Mouse (Mus musculus): ENCODE data around the gene Gdf2.

The Gdf2 gene

GRCm38 (mm10) chr14:33940739-33941138 is at the start of gene Gdf2:
Gene Gdf2 (plus strand): TSS chr14:33941039.
- in situ Hi-C loops (cut with MseI, MboI): no loop called here

- in situ Hi-C loops (cut with MseI, MboI): no loop called here
These were observed 49.3 kb upstream of the Gdf2 start for GRCm38 (mm10) chr14:33891507-33891906.

- in situ Hi-C loops (cut with MseI, MboI): no loop called here
These were observed 45.1 kb upstream of the Gdf2 start for GRCm38 (mm10) chr14:33895777-33896176.

- in situ Hi-C loops (cut with MseI, MboI): no loop called here
These were observed 44.1 kb upstream of the Gdf2 start for GRCm38 (mm10) chr14:33896628-33897300.

GRCm38 (mm10) chr14:33902783-33903182 is 38.1 kb upstream of the Gdf2 start:
- in situ Hi-C loops (cut with MseI, MboI): no loop called here

GRCm38 (mm10) chr14:33903199-33903598 is 37.6 kb upstream of the Gdf2 start:
- in situ Hi-C loops (cut with MseI, MboI): no loop called here

GRCm38 (mm10) chr14:33904851-33905250 is 36.0 kb upstream of the Gdf2 start:
- in situ Hi-C loops (cut with MseI, MboI): no loop called here

GRCm38 (mm10) chr14:33913727-33914126 is 27.1 kb upstream of the Gdf2 start:
- in situ Hi-C loops (cut with MseI, MboI): no loop called here

GRCm38 (mm10) chr14:33914206-33914605 is 26.6 kb upstream of the Gdf2 start:
- in situ Hi-C loops (cut with MseI, MboI): no loop called here

- in situ Hi-C loops (cut with MseI, MboI): no loop called here
These were observed 19.9 kb upstream of the Gdf2 start for GRCm38 (mm10) chr14:33920727-33921559.

GRCm38 (mm10) chr14:33922771-33923167 is 18.1 kb upstream of the Gdf2 start:
- in situ Hi-C loops (cut with MseI, MboI): no loop called here

- in situ Hi-C loops (cut with MseI, MboI): no loop called here
These were observed 17.4 kb upstream of the Gdf2 start, which contains the start of gene Gdf10 for GRCm38 (mm10) chr14:33923168-33924070. Gene Gdf10 (plus strand): TSS chr14:33923587.

- in situ Hi-C loops (cut with MseI, MboI): loop anchor here (5.0 to 10.0 kb wide), 2 partner anchors 240 to 257 kb away; no protein-coding TSS in a partner anchor
These were observed 9.0 kb upstream of the Gdf2 start for GRCm38 (mm10) chr14:33931853-33932252.

GRCm38 (mm10) chr14:33932935-33933703 is 7.7 kb upstream of the Gdf2 start:
- in situ Hi-C loops (cut with MseI, MboI): loop anchor here (5.0 to 10.0 kb wide), 2 partner anchors 241 to 258 kb away; no protein-coding TSS in a partner anchor

- in situ Hi-C loops (cut with MseI, MboI): loop anchor here (5.0 to 10.0 kb wide), 2 partner anchors 242 to 259 kb away; no protein-coding TSS in a partner anchor
These were observed 7.0 kb upstream of the Gdf2 start for GRCm38 (mm10) chr14:33933778-33934317.

GRCm38 (mm10) chr14:33939117-33939516 is 1.7 kb upstream of the Gdf2 start:
- in situ Hi-C loops (cut with MseI, MboI): loop anchor here in 1 of 2 experiments (10.0 kb wide), 1 partner anchor 264 kb away; no protein-coding TSS in a partner anchor

GRCm38 (mm10) chr14:33942222-33942621 is 1.4 kb downstream of the Gdf2 start:
- in situ Hi-C loops (cut with MseI, MboI): no loop called here

GRCm38 (mm10) chr14:33946125-33946524 is 5.3 kb downstream of the Gdf2 start:
- in situ Hi-C loops (cut with MseI, MboI): no loop called here

- in situ Hi-C loops (cut with MseI, MboI): no loop called here
These were observed 11.6 kb downstream of the Gdf2 start for GRCm38 (mm10) chr14:33952233-33952981.

GRCm38 (mm10) chr14:33953761-33954160 is 12.9 kb downstream of the Gdf2 start, which contains the start of gene Rbp3:
Gene Rbp3 (plus strand): TSS chr14:33954003.
- in situ Hi-C loops (cut with MseI, MboI): no loop called here

All from mouse trophoblast stem cell (cell line).